Mouse (Mus musculus) spleen, postnatal 14 days (tissue): ENCODE results near the gene Zfp771.
"Not testable (repeated sequence)": the region's sequence is repeated elsewhere in the genome, so short reads cannot be mapped to it uniquely, and the experiment has no call there.

Source experiments
- DNase-seq, 2 experiments: peaks; one replicate each; pipeline ENCODE4 v3.0.0; 2021 to 2022; ENCODE audit warnings: low spot score in 2 of 2

The Zfp771 gene

DNA sequence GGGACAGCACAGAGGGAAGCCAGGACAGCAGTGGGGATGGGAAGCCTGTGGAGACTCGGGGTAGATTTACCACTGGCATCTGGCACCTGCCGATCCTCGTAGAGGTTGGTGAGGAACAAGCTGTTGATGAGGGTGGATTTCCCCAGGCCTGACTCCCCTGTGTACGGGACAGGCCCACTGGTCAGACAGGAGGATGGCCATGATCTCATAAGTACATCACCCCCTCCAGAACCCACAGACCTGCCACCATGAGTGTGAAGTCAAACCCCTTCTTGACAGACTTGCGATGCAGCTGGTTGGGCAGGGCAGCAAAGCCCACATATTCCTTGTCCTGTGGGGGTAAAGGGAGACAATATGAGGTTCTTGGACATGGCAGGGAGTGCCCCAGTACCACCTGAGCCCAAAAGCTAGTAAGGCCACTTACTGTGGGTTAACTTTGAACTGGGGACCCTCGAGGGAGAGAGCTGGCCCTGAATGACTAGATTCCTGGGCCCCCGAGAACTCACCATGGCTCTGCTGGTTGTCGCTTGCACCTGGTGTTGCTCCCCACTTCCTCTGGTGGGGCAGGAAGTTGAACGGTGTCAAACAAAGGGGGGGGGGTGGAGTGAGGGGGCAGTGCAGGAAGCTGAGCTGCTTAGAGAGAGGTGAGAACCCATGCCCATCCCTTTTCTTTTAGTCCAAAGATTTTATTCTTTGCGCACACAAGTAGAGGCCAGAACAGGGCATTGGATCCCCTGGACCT, 26.0 kb upstream of the Zfp771 start:
- peak in 1 of 2 experiments; percentile 44 for DNase-seq

- no peak for DNase-seq
Observed at GRCm38 (mm10) chr7:127218670-127219069, 25.4 kb upstream of the Zfp771 start.

GRCm38 (mm10) chr7:127220440-127220839, 23.6 kb upstream of the Zfp771 start:
- DNase-seq = no peak

DNA sequence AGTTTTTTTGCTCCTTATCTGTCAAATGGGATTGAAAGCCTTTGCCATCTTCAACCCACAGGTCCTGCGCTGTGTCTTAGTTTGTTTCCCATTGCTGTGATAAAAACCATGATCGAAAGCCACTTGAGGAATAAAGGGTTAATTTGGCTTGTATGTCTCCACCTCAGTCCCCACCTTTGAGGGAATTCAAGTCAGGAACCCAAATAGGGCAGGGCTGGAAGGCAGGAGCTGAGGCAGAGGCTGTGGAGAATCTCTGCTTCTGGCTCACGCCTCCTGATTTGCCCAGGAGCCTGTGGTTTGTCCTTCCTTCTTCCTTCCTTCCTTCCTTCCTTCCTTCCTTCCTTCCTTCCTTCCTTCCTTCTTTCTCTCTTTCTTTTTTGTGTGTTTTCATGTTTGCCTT, 21.0 kb upstream of the Zfp771 start:
- DNase-seq = no peak

DNA sequence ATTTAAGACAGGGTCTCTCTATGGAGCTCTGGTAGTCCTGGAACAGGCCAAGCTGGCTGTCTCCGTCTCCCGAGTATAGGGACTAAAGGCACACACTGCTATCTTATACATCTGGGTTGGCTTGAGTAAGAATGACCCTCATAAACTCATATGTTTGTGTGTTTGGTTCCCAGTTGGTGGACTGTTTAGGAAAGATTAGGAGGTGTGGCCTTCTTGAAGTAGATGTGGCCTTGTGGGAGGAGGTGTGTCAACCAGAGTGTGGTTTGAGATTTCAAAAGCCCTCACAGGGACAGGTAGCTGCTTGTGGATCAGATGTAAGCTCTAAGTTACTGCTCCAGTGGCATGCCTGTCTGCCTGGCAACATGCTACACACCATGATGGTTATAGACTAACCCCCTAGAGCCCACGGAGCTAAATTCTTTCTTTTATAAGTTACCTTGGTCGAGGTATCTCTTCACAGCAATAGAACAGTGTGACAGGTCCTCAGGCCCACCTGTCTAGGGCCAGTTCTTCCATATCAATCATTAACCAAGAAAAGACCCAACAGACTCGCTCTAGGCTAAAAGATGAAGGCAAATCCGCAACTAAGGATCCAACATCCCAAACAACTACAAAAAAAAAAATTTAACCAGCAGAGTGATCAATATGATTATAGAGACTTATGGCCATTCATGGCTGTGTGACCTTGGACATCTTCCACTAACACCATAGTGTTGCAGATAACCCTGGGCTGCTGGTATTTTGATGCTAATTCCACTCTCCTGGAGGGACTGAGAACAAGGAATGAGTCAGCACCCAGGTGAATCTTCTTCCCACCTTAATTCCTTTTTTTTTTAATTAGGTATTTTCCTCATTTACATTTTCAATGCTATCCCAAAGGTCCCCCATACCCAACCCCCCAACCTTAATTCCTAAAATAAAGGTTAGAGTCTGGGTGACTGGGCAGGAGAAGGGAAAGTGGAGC, 20.3 kb upstream of the Zfp771 start:
- no peak for DNase-seq

- no peak for DNase-seq
Observed at GRCm38 (mm10) chr7:127224616-127225015, 19.5 kb upstream of the Zfp771 start.

- DNase-seq = no peak
Observed at GRCm38 (mm10) chr7:127225147-127225995, 18.7 kb upstream of the Zfp771 start.

DNA sequence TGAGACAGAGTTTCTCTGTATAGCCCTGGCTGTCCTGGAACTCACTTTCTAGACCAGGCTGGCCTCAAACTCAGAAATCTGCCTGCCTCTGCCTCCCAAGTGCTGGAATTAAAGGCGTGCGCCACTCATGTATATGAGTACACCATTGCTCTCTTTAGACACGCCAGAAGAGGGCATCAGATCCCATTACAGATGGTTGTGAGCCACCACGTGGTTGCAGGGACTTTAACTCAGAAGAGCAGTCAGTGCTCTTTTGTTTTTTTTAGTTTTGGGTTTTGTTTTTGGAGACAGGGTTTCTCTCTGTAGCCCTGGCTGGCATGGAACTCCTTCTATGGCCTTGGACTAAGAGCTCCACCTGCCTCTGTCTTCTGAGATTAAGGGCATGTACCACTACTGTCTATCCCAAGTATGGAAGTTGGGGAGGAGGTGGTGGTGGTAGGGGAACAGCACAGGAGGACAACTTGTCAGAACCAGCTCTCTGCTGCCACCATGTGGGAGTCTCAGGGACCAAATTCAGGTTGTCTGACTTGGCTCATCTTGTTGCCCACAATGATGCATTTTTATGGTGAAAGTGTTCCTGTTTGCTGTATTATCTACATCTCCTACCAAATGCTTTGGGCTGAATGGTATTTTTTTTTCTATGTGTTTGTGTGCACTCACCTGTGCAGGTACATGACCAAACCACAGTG, 15.3 kb upstream of the Zfp771 start:
- DNase-seq = peak; percentile 77 to 88

- DNase-seq = no peak
Observed at GRCm38 (mm10) chr7:127231376-127231775, 12.7 kb upstream of the Zfp771 start.

GRCm38 (mm10) chr7:127231826-127232621, 12.1 kb upstream of the Zfp771 start:
- no peak for DNase-seq

DNA sequence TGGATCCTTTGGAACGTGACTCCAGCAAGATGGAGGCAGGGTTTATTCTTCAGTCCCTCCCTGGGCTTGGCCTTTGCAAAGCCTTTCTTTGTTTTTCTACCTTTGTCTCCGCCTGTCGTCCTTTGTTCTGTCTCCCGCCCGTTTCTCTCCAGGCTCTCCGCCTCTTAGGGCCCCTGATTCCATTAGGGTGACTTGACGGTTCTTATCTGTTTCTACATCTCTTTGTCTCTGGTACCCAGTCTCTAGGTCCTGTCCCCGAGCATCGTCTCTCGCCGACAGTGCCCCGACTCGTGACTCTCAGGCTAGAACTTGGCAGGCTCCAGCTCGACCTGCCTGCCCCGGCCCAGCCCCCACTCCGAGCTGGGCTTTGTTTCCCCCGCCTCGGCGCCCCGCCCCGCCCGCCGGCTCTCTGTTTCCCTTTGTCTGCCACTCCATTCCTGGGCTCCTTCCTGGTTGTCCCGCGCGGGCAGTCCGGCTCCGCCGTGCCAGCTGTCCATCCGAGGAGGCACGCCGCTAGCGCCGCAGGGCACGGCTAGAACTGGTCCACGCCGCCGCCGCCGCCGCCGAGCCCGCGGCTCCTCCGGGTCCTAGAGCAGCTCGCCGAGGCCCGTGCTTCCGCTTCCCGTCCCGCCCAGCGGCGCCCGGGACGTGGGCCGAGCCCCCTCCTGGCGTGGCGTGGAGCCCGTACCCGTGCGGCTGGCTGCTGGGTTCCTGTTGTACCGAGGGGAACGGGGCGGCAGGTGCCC, 11.3 kb upstream of the Zfp771 start, which contains the start of the genes Zfp553 and Sept1:
Zfp553 (plus strand) TSS at position 440 of the 746 bp plus-strand sequence.
Sept1 (minus strand) TSS at position 509 of the 746 bp plus-strand sequence.
- DNase-seq = peak; percentile 62 to 76

DNA sequence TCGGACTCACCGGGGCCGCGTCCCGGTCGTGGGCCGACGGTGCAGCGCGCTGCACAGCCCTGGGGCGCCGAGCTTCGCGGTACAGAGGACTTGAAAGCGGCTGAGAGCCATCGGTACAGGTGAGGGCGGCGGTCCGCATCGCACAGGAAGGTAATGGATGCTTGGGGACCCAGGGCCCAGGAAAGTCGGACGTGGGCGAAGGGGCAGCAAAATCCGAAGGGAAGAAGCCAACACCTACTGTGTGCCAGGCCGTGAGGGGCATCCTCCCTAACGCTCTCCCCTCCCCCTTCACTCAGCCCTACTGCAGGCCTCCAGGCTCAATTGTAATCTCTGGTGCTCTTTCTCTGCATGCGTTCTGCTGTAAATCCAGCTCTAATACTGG, 10.7 kb upstream of the Zfp771 start:
- DNase-seq = no peak

DNA sequence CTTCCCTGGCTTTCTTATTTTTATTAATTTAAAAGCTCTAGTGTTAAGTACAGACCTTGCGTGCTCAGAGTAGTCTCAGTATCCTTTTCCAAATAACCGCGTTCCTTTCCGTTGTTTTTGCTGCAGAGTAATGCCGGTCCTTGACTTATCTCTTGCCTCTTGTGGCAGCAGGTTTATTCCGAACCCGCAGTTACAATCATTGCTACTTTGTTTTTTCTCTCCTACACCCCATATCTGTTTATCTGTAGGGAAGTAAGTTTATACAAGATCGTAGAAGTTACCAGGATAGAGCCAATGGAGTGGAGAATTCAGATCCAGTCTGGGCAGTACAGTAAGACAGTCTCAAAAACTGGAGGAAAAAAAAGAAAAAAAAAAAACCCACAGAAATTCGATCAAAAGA, 10.3 kb upstream of the Zfp771 start:
- no peak for DNase-seq

DNA sequence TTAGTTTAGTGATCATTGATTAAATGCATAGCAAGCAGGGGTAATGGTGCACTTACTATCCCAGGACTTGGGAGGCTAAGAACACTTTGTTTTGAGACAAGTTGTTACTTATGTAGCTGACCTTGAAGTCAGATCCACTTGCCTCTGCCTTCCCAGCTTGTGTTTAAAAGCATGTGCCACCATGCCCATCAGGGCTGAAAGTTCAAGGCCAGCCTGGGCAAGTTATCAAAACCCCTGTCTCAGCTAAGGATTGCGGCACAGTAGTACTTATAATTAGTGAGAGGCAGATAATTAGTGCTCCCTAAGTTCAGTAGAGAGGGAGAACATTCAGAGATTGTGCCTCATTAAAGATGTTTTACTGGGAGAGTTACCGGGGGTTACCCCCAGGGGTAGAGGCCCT, 9.3 kb upstream of the Zfp771 start:
- DNase-seq = no peak

- no peak for DNase-seq
Observed at GRCm38 (mm10) chr7:127243361-127243867, 660 bp upstream of the Zfp771 start.

DNA sequence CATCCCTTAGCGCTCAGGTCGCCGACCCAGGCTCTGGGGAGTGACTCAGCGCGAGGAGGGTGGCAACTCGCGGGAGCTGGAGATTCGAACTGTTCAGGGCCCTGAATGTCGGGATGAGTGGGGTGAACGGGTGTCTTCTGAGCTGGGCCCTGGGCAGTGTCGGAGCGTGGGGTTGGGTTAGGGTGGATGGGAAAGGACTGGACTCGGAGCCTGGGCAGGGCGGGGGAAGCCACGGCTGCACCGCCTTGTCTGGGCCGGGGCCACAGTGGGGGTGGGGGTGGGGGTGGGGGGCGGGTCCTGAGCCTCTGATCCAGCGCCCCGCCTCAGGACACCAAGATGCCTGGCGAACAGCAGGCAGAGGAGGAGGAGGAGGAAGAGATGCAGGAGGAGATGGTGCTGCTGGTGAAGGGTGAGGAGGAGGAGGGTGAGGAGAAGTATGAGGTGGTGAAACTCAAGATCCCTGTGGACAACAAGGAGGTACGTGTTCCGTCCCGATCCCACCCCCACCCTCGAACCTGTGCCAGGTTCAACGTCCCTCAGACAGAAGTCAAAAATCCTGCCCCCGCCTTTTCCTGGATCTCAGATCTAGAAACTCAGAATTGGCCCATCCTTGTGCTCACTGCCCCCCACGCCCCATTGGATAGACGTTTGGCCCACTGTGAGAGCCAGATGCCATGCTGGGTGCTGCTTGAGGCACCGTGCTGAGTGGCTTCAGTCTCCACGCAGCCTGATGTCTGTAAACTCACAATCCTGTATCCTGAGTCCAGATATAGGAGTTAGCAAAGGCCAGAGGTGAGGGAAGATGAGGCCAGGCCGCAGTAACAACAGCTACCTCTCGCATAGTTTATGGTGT, 810 bp downstream of the Zfp771 start:
- no peak for DNase-seq

DNA sequence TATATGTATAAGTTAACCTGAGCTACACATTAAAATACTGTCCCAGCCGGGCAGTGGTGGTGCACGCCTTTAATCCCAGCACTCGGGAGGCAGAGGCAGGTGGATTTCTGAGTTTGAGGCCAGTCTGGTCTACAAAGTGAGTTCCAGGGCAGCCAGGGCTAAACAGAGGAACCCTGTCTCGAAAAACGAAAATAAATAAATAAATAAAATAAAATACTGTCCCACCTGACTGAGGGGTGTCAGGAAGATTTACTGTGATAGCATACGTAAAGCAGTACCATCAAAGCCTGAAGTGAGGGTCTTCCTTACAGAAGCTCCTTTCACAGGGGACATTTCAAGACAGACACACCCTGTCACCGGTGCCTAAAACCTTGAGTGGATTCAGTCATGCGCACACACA, 6.4 kb downstream of the Zfp771 start:
- DNase-seq = not testable (repeated sequence)

- no peak for DNase-seq
Observed at GRCm38 (mm10) chr7:127252414-127252813, 8.3 kb downstream of the Zfp771 start.
